Mouse (Mus musculus) gastrocnemius, postnatal 14 days (tissue): Measurements from ENCODE around the gene C87436. TPM values are rescaled to one million over a fixed set of nuclear protein-coding genes. Genes with fewer than 3 reads are reported as not detected.
"Not testable (repeated sequence)": the region's sequence is repeated elsewhere in the genome, so short reads cannot be mapped to it uniquely, and the experiment has no call there.

ENCODE experiments used
- DNase-seq: peaks from one replicate; pipeline ENCODE4 v3.0.0; 2021; ENCODE audit warnings: mixed read lengths
- intact Hi-C: fragments of 180-260 bp; cut with DNase I; formaldehyde crosslinking; loops from one replicate; pipeline ENCODE4 v1.15.1; 2025; ENCODE audit warnings: low total_unique reads
- total RNA-seq, 2 experiments: library from RNA; stranded (reverse); gene quantifications; 2 replicates each; pipeline ENCODE4 v1.2.3; 2021

C87436 gene
- total RNA-seq, 2 experiments from 2014 or later: 6.4 to 7.8 TPM

GRCm38 (mm10) chr6:86476931-86477330 is 38.8 kb downstream of the C87436 start:
- no peak for DNase-seq
- intact Hi-C loops: no loop called here

GRCm38 (mm10) chr6:86479311-86479710 is 41.1 kb downstream of the C87436 start:
- intact Hi-C loops: no loop called here
- peak; percentile 33 for DNase-seq

GRCm38 (mm10) chr6:86479816-86480188 is 41.6 kb downstream of the C87436 start:
- no peak for DNase-seq
- intact Hi-C loops: no loop called here

GRCm38 (mm10) chr6:86480189-86480831 is 42.1 kb downstream of the C87436 start:
- intact Hi-C loops: no loop called here
- peak; percentile 60 for DNase-seq

GRCm38 (mm10) chr6:86481871-86482270 is 43.7 kb downstream of the C87436 start:
- intact Hi-C loops: no loop called here
- DNase-seq: no peak

GRCm38 (mm10) chr6:86485943-86486640 is 47.9 kb downstream of the C87436 start:
- intact Hi-C loops: loop anchor here (5.0 kb wide), 1 partner anchor 36 kb away; no protein-coding TSS in a partner anchor

GRCm38 (mm10) chr6:86487358-86488148 is 49.4 kb downstream of the C87436 start:
- DNase-seq: peak; percentile 87
- intact Hi-C loops: loop anchor here (5.0 kb wide), 1 partner anchor 35 kb away; no protein-coding TSS in a partner anchor

More at GRCm38 (mm10) chr6:86485943-86486640, 47.9 kb downstream of the C87436 start:
- peak; percentile 35 for DNase-seq

- DNase-seq: peak; percentile 59
- intact Hi-C loops: loop anchor here (5.0 kb wide), 1 partner anchor 34 kb away; no protein-coding TSS in a partner anchor
Measured at GRCm38 (mm10) chr6:86488149-86488485, 49.9 kb downstream of the C87436 start.

- intact Hi-C loops: loop anchor here (5.0 kb wide), 1 partner anchor 32 kb away; no protein-coding TSS in a partner anchor
- no peak for DNase-seq
Measured at GRCm38 (mm10) chr6:86489945-86490344, 51.8 kb downstream of the C87436 start.

GRCm38 (mm10) chr6:86490413-86490812 is 52.2 kb downstream of the C87436 start:
- DNase-seq, intact Hi-C loops: not testable (repeated sequence)

GRCm38 (mm10) chr6:86493469-86494263 is 55.5 kb downstream of the C87436 start:
- no peak for DNase-seq

GRCm38 (mm10) chr6:86494767-86495166 is 56.6 kb downstream of the C87436 start:
- intact Hi-C loops: no loop called here
- DNase-seq: no peak

More at GRCm38 (mm10) chr6:86493469-86494263, 55.5 kb downstream of the C87436 start:
- intact Hi-C loops: no loop called here

GRCm38 (mm10) chr6:86495661-86496060 is 57.5 kb downstream of the C87436 start:
- intact Hi-C loops: no loop called here
- no peak for DNase-seq

GRCm38 (mm10) chr6:86496127-86496526 is 58.0 kb downstream of the C87436 start:
- intact Hi-C loops: no loop called here
- DNase-seq: no peak

GRCm38 (mm10) chr6:86496585-86496984 is 58.4 kb downstream of the C87436 start:
- DNase-seq: no peak
- intact Hi-C loops: no loop called here

GRCm38 (mm10) chr6:86497071-86497815 is 59.1 kb downstream of the C87436 start:
- DNase-seq: no peak

GRCm38 (mm10) chr6:86497942-86498732 is 60.0 kb downstream of the C87436 start:
- no peak for DNase-seq
- intact Hi-C loops: no loop called here

More at GRCm38 (mm10) chr6:86497071-86497815, 59.1 kb downstream of the C87436 start:
- intact Hi-C loops: no loop called here

GRCm38 (mm10) chr6:86499571-86500109 is 61.5 kb downstream of the C87436 start:
- DNase-seq: no peak
- intact Hi-C loops: no loop called here
